ENCODE assay signal across 25 mouse cellular contexts in genomic region chr9:103347996-103348490, GRCm38 (mm10). TPM values are rescaled to one million over a fixed set of nuclear protein-coding genes. Genes with fewer than 3 reads are reported as not detected.
"Had no signal": no experiment of that assay in that cellular context is flagged by ENCODE, and none has a peak within 500 bp of the region (broad histone marks: within the 10 kb centered on the region; RNA-seq: fewer than 3 reads in every experiment).

No protein-coding gene starts in this region.

- H3K4me2 ChIP-seq: heart, embryonic 12.5 days; hindbrain, embryonic 12.5 days; hindbrain, embryonic 14.5 days; intestine, embryonic 15.5 days; limb, embryonic 12.5 days had no signal

- H3K9me3 ChIP-seq: heart, embryonic 10.5 days; heart, embryonic 12.5 days; hindbrain, embryonic 10.5 days; hindbrain, embryonic 12.5 days; intestine, embryonic 15.5 days; limb, embryonic 10.5 days; limb, embryonic 12.5 days had no signal

- H3K27me3 ChIP-seq: heart, embryonic 12.5 days; hindbrain, embryonic 12.5 days; intestine, embryonic 15.5 days; limb, embryonic 12.5 days had no signal

- H3K27ac ChIP-seq: gastrocnemius, adult 2 months; heart, embryonic 10.5 days; hindbrain, embryonic 10.5 days; hindbrain, embryonic 12.5 days; hindbrain, embryonic 14.5 days; intestine, embryonic 15.5 days; layer of hippocampus, adult 2 months; left cerebral cortex, adult 2 months; limb, embryonic 10.5 days; limb, embryonic 12.5 days; liver, embryonic 14.5 days had no signal

- ATAC-seq: hindbrain, embryonic 16.5 days; inflammation-experienced regulatory T-cells, adult 6 months; intestine, embryonic 15.5 days; intestine, postnatal 0 days had no signal

- DNase-seq: gastrocnemius, adult 2 months; gastrocnemius, postnatal 10 days; gastrocnemius, postnatal 25 days; heart, postnatal 10 days; heart, postnatal 4 days; kidney, adult 18-20 months; kidney, adult 8-10 months; kidney, postnatal 4 days; liver had no signal

- H3K4me1 ChIP-seq: heart, embryonic 10.5 days; heart, embryonic 12.5 days; hindbrain, embryonic 10.5 days; hindbrain, embryonic 12.5 days; intestine, embryonic 15.5 days; limb, embryonic 10.5 days; limb, embryonic 12.5 days had no signal

- H3K9ac ChIP-seq: heart, embryonic 12.5 days; hindbrain, embryonic 12.5 days; hindbrain, embryonic 14.5 days; intestine, embryonic 15.5 days; limb, embryonic 12.5 days; liver, embryonic 14.5 days had no signal

- H3K4me3 ChIP-seq: gastrocnemius, adult 2 months; heart, embryonic 10.5 days; heart, embryonic 12.5 days; hindbrain, embryonic 10.5 days; hindbrain, embryonic 12.5 days; intestine, embryonic 15.5 days; layer of hippocampus, adult 2 months; left cerebral cortex, adult 2 months; limb, embryonic 10.5 days; limb, embryonic 12.5 days had no signal

RNA-seq across cellular contexts. Expression of gene 1300017J02Rik, which starts 43.2 kb away (rescaled TPM):
- total RNA-seq: gastrocnemius, adult 2 months; gastrocnemius, postnatal 25 days; granulocyte monocyte progenitor cell, adult 5-6 weeks; heart, adult 8-10 months; left cerebral cortex, adult 2 months had no signal
- polyA plus RNA-seq: inflammation-experienced regulatory T-cells, adult 6 months had no signal
